32 mouse cellular contexts compared by ENCODE assay signal in the genomic region with DNA sequence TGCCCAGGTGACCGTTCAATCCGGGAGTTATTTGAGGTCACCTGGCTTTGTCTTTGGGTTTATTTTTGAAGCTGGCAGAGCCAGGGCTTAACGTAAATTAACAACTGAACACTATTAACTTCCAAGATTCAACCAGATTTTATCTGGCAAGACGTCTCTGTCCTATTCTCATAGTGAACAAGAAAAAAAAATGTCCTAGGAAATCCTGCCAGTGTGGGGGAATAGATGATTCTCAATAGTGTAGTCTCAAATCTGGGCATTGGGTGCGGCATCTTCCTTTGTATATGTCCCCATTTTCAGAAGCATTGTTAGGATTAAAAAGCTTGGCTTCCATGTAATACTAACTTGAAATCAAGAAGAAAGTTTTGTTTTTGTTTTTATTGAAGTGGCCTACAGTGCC. TPM values are rescaled to one million over a fixed set of nuclear protein-coding genes. Genes with fewer than 3 reads are reported as not detected.
"Had no signal": no experiment of that assay in that cellular context is flagged by ENCODE, and none has a peak within 500 bp of the region (broad histone marks: within the 10 kb centered on the region; RNA-seq: fewer than 3 reads in every experiment).

No protein-coding gene starts in this region.

- H3K4me1 ChIP-seq: embryonic facial prominence, embryonic 10.5 days; embryonic facial prominence, embryonic 12.5 days; embryonic facial prominence, embryonic 13.5 days; embryonic facial prominence, embryonic 15.5 days; forebrain, embryonic 10.5 days had no signal

- H3K27ac ChIP-seq: embryonic facial prominence, embryonic 10.5 days; embryonic facial prominence, embryonic 12.5 days; embryonic facial prominence, embryonic 13.5 days; embryonic facial prominence, embryonic 15.5 days; forebrain, embryonic 10.5 days; forebrain, embryonic 12.5 days; forebrain, embryonic 13.5 days; forebrain, embryonic 15.5 days; gastrocnemius, adult 2 months had no signal

- H3K27me3 ChIP-seq: embryonic facial prominence, embryonic 12.5 days; embryonic facial prominence, embryonic 13.5 days; embryonic facial prominence, embryonic 15.5 days; forebrain, embryonic 12.5 days; forebrain, embryonic 13.5 days; forebrain, embryonic 15.5 days had no signal

- DNase-seq: cerebellum, adult 18-20 months; cerebellum, adult 2 months; cerebellum, adult 8-10 months; cerebellum, adult 9-10 months; cerebellum, adult 9-11 months; cerebellum, postnatal 25 days; cerebellum, postnatal 36 days; forebrain, postnatal 0 days; gastrocnemius, adult 2 months; gastrocnemius, postnatal 10 days; gastrocnemius, postnatal 14 days; gastrocnemius, postnatal 25 days; gastrocnemius, postnatal 36 days; heart, adult 11 months; heart, adult 18-20 months had no signal

- H3K4me2 ChIP-seq: embryonic facial prominence, embryonic 12.5 days; embryonic facial prominence, embryonic 13.5 days; embryonic facial prominence, embryonic 15.5 days; forebrain, embryonic 12.5 days; forebrain, embryonic 13.5 days; forebrain, embryonic 15.5 days had no signal

- H3K9me3 ChIP-seq: embryonic facial prominence, embryonic 10.5 days; embryonic facial prominence, embryonic 12.5 days; embryonic facial prominence, embryonic 13.5 days; embryonic facial prominence, embryonic 15.5 days; forebrain, embryonic 10.5 days; forebrain, embryonic 12.5 days; forebrain, embryonic 13.5 days; forebrain, embryonic 15.5 days had no signal

- H3K4me3 ChIP-seq: embryonic facial prominence, embryonic 10.5 days; embryonic facial prominence, embryonic 12.5 days; embryonic facial prominence, embryonic 13.5 days; embryonic facial prominence, embryonic 15.5 days; erythroblast, embryonic 14.5 days; forebrain, embryonic 10.5 days; forebrain, embryonic 12.5 days; forebrain, embryonic 13.5 days; forebrain, embryonic 15.5 days; gastrocnemius, adult 2 months had no signal

- ATAC-seq: forebrain, embryonic 13.5 days; forebrain, embryonic 14.5 days; forebrain, embryonic 15.5 days; forebrain, embryonic 16.5 days; forebrain, postnatal 0 days had no signal

- H3K36me3 ChIP-seq: embryonic facial prominence, embryonic 10.5 days; embryonic facial prominence, embryonic 12.5 days; embryonic facial prominence, embryonic 13.5 days; embryonic facial prominence, embryonic 15.5 days; forebrain, embryonic 10.5 days; forebrain, embryonic 12.5 days; forebrain, embryonic 15.5 days had no signal

- H3K9ac ChIP-seq: embryonic facial prominence, embryonic 12.5 days; embryonic facial prominence, embryonic 13.5 days; embryonic facial prominence, embryonic 15.5 days; forebrain, embryonic 12.5 days; forebrain, embryonic 13.5 days; forebrain, embryonic 15.5 days; forebrain, postnatal 0 days had no signal

RNA-seq across cellular contexts. Expression of a gene that starts 20.8 kb away (rescaled TPM):
- polyA plus RNA-seq: cerebellum, adult 2 months; cortical plate, adult 2 months; embryonic facial prominence, embryonic 10.5 days; embryonic facial prominence, embryonic 11.5 days; embryonic facial prominence, embryonic 12.5 days; embryonic facial prominence, embryonic 13.5 days; embryonic facial prominence, embryonic 14.5 days; embryonic facial prominence, embryonic 15.5 days; erythroblast, embryonic 14.5 days; forebrain, embryonic 10.5 days; forebrain, embryonic 11.5 days; forebrain, embryonic 12.5 days; forebrain, embryonic 13.5 days; forebrain, embryonic 14.5 days; forebrain, embryonic 15.5 days; forebrain, embryonic 16.5 days; forebrain, postnatal 0 days; frontal cortex, adult 2 months; gonadal fat pad, adult 2 months had no signal
